Mouse (Mus musculus): ENCODE measurements around the gene Ercc1. TPM values are rescaled to one million over a fixed set of nuclear protein-coding genes. Genes with fewer than 3 reads are reported as not detected.

The Ercc1 gene
- total RNA-seq, 2 experiments from 2014 or later, result 26.7 to 28.7 TPM

GRCm38 (mm10) chr7:19331910-19332309 is 12.7 kb upstream of the Ercc1 start:
- no peak for DNase-seq

GRCm38 (mm10) chr7:19332709-19333352 is 11.7 kb upstream of the Ercc1 start:
- intact Hi-C loops (cut with DNase I; ENCODE audit: low total_unique reads), result no loop called here

More at GRCm38 (mm10) chr7:19331910-19332309, 12.7 kb upstream of the Ercc1 start:
- intact Hi-C loops (cut with DNase I; ENCODE audit: low total_unique reads), result no loop called here

GRCm38 (mm10) chr7:19335583-19335982 is 9.0 kb upstream of the Ercc1 start:
- DNase-seq, result no peak
- intact Hi-C loops (cut with DNase I; ENCODE audit: low total_unique reads), result no loop called here

More at GRCm38 (mm10) chr7:19332709-19333352, 11.7 kb upstream of the Ercc1 start:
- DNase-seq, result peak; percentile 82

GRCm38 (mm10) chr7:19337122-19337521 is 7.5 kb upstream of the Ercc1 start:
- intact Hi-C loops (cut with DNase I; ENCODE audit: low total_unique reads), result no loop called here

GRCm38 (mm10) chr7:19338060-19338459 is 6.5 kb upstream of the Ercc1 start:
- no peak for DNase-seq

More at GRCm38 (mm10) chr7:19337122-19337521, 7.5 kb upstream of the Ercc1 start:
- no peak for DNase-seq

GRCm38 (mm10) chr7:19338596-19338995 is 6.0 kb upstream of the Ercc1 start:
- intact Hi-C loops (cut with DNase I; ENCODE audit: low total_unique reads), result no loop called here
- no peak for DNase-seq

More at GRCm38 (mm10) chr7:19338060-19338459, 6.5 kb upstream of the Ercc1 start:
- intact Hi-C loops (cut with DNase I; ENCODE audit: low total_unique reads), result no loop called here

- no peak for DNase-seq
- intact Hi-C loops (cut with DNase I; ENCODE audit: low total_unique reads), result loop anchor here (10.0 kb wide), 1 partner anchor 106 kb away; no protein-coding TSS in a partner anchor
These were observed 3.3 kb upstream of the Ercc1 start for GRCm38 (mm10) chr7:19341250-19341649.

GRCm38 (mm10) chr7:19341761-19342409 is 2.7 kb upstream of the Ercc1 start:
- intact Hi-C loops (cut with DNase I; ENCODE audit: low total_unique reads), result loop anchor here (2.0 to 10.0 kb wide), 2 partner anchors 41 to 107 kb away; no protein-coding TSS in a partner anchor
- peak; percentile 67 for DNase-seq

GRCm38 (mm10) chr7:19342481-19343027 is 2.0 kb upstream of the Ercc1 start:
- intact Hi-C loops (cut with DNase I; ENCODE audit: low total_unique reads), result loop anchor here (2.0 to 10.0 kb wide), 2 partner anchors 42 to 108 kb away; no protein-coding TSS in a partner anchor
- peak; percentile 82 for DNase-seq

GRCm38 (mm10) chr7:19343210-19343808 is 1.3 kb upstream of the Ercc1 start:
- intact Hi-C loops (cut with DNase I; ENCODE audit: low total_unique reads), result loop anchor here (2.0 to 10.0 kb wide), 2 partner anchors 43 to 109 kb away; no protein-coding TSS in a partner anchor
- peak; percentile 65 for DNase-seq

- peak; percentile 91 for DNase-seq
- intact Hi-C loops (cut with DNase I; ENCODE audit: low total_unique reads), result loop anchor here (10.0 kb wide), 1 partner anchor 110 kb away; no protein-coding TSS in a partner anchor
These were observed 427 bp downstream of the Ercc1 start for GRCm38 (mm10) chr7:19344938-19345471.

- intact Hi-C loops (cut with DNase I; ENCODE audit: low total_unique reads), result loop anchor here (10.0 kb wide), 1 partner anchor 115 kb away; no protein-coding TSS in a partner anchor
- DNase-seq, result no peak
These were observed 4.8 kb downstream of the Ercc1 start for GRCm38 (mm10) chr7:19349188-19349915.

- intact Hi-C loops (cut with DNase I; ENCODE audit: low total_unique reads), result no loop called here
- no peak for DNase-seq
These were observed 5.6 kb downstream of the Ercc1 start for GRCm38 (mm10) chr7:19350221-19350620.

GRCm38 (mm10) chr7:19354991-19355390 is 10.4 kb downstream of the Ercc1 start:
- no peak for DNase-seq
- intact Hi-C loops (cut with DNase I; ENCODE audit: low total_unique reads), result no loop called here

GRCm38 (mm10) chr7:19356311-19356710 is 11.7 kb downstream of the Ercc1 start:
- no peak for DNase-seq
- intact Hi-C loops (cut with DNase I; ENCODE audit: low total_unique reads), result no loop called here

- no peak for DNase-seq
- intact Hi-C loops (cut with DNase I; ENCODE audit: low total_unique reads), result no loop called here
These were observed 13.1 kb downstream of the Ercc1 start for GRCm38 (mm10) chr7:19357381-19358375.

GRCm38 (mm10) chr7:19358634-19359033 is 14.1 kb downstream of the Ercc1 start:
- intact Hi-C loops (cut with DNase I; ENCODE audit: low total_unique reads), result no loop called here
- no peak for DNase-seq
